In genomic region chr7:139272639-139273396, GRCm38 (mm10) we compare ENCODE assay signal across 8 mouse cellular contexts. TPM values are rescaled to one million over a fixed set of nuclear protein-coding genes. Genes with fewer than 3 reads are reported as not detected.
A peak's percentile ranks its signal among the peaks of the same experiment; 100 is the strongest.
DNase-seq lines count a peak whose midpoint lies in the region; ATAC-seq and TF ChIP-seq lines count a peak whose summit lies in the region.

No protein-coding gene starts in this region.

- no peak overlapping the region for H3K9ac ChIP-seq in lung, embryonic 16.5 days (ENCODE audit: low read length)

- no peak overlapping the region for H3K4me3 ChIP-seq in lung, embryonic 16.5 days (ENCODE audit: low read length)
- no peak overlapping the region for H3K4me3 ChIP-seq in thymus, adult 2 months (ENCODE audit: control insufficient read depth, insufficient read depth, low read length)

- peak; percentile 26 to 70 for DNase-seq in adrenal gland, adult (ENCODE audit: inconsistent age in 2 of 2, low spot score in 1 of 2)
- DNase-seq in adrenal gland, adult 18-20 months (ENCODE audit: low spot score in 2 of 2): no peak
- peak; percentile 59 for DNase-seq in left cerebral cortex, adult 11 months (ENCODE audit: low spot score)
- DNase-seq in left cerebral cortex, postnatal 4 days: no peak
- peak; percentile 46 to 53 for DNase-seq in heart, postnatal 10 days
- DNase-seq in thymus, adult 2 months: no peak

- ATAC-seq in lung, embryonic 16.5 days (ENCODE audit: low read depth): peak; percentile 63
- no peak for ATAC-seq in erythroid progenitor cell, adult 5-6 weeks (replicated peaks; ENCODE audit: low FRiP score, poor library complexity, severe bottlenecking)

- H3K27me3 ChIP-seq in lung, embryonic 16.5 days (ENCODE audit: control insufficient read depth, insufficient read depth, low read depth, low read length): no peaks in the 10 kb centered on the region
- no peaks in the 10 kb centered on the region for H3K27me3 ChIP-seq in thymus, adult 2 months (ENCODE audit: control insufficient read depth, insufficient read depth, low read length)

- TF ChIP-seq CTCF in thymus, adult 2 months (IDR thresholded peaks at IDR 0.05; ENCODE audit: borderline replicate concordance, control insufficient read depth, extremely low read depth, insufficient read depth, low read length, poor library complexity): no peak

- peaks cover 3% of the 10 kb centered on the region; the same call in 1 of the 2 replicates for H3K36me3 ChIP-seq in lung, embryonic 16.5 days (ENCODE audit: control insufficient read depth, insufficient read depth, low read length)
- no peaks in the 10 kb centered on the region for H3K36me3 ChIP-seq in thymus, adult 2 months (ENCODE audit: control insufficient read depth, insufficient read depth, low read length)

- no peaks in the 10 kb centered on the region for H3K9me3 ChIP-seq in lung, embryonic 16.5 days (ENCODE audit: control insufficient read depth, low read length)

- intact Hi-C loops in left cerebral cortex, postnatal 4 days (cut with DNase I): no loop called here
- intact Hi-C loops in heart, postnatal 10 days (cut with DNase I): no loop called here

- H3K4me2 ChIP-seq in lung, embryonic 16.5 days (ENCODE audit: low read depth, low read length): no peak overlapping the region

- H3K27ac ChIP-seq in lung, embryonic 16.5 days (ENCODE audit: low read length): peak overlapping the region; percentile 81
- H3K27ac ChIP-seq in thymus, adult 2 months (ENCODE audit: control insufficient read depth, insufficient read depth, low read length): no peak overlapping the region

- no peak for TF ChIP-seq POLR2A in thymus, adult 2 months (IDR thresholded peaks at IDR 0.05; ENCODE audit: control insufficient read depth, extremely low read depth, insufficient read depth, low read length, poor library complexity)

- H3K4me1 ChIP-seq in lung, embryonic 16.5 days (replicated peaks; ENCODE audit: control insufficient read depth, insufficient read depth, low read length): peaks cover 24% of the 10 kb centered on the region
- H3K4me1 ChIP-seq in thymus, adult 2 months (replicated peaks; ENCODE audit: control insufficient read depth, insufficient read depth, low read length): peaks cover 16% of the 10 kb centered on the region

- 13% methylated on average over 1 of the region's 1 CpGs for WGBS in lung, embryonic 16.5 days
- WGBS in thymus, adult 2 months: 0% methylated on average over 1 of the region's 1 CpGs

RNA-seq across cellular contexts. Expression of gene Pwwp2b, which starts 24.5 kb away (rescaled TPM):
- total RNA-seq in adrenal gland, adult 18-20 months (2021): 10 to 100 TPM; 11.7 to 12.3 TPM
- total RNA-seq in left cerebral cortex, postnatal 4 days (2021): 1 to 10 TPM; 6.2 to 6.7 TPM
- total RNA-seq in heart, postnatal 10 days (2021): 1 to 10 TPM; 8.1 to 9.8 TPM
- 14.8 and 16.8 TPM in 2 replicates for polyA plus RNA-seq in lung, embryonic 16.5 days (2015; fragmentation: Nextera tagmentation; extraction: Ambion mirVana)
- 2.5 TPM in 1 of 2 replicates, not detected in the other for total RNA-seq in erythroid progenitor cell, adult 5-6 weeks (2015; ENCODE audit: low replicate concordance)
- total RNA-seq in erythroid progenitor cell, adult 5-6 weeks (2017; ENCODE audit: low replicate concordance): 0.26 TPM in 1 of 2 replicates, not detected in the other
- 6.3 and 7.4 TPM in 2 replicates for polyA plus RNA-seq in thymus, adult 2 months (2012; rRNA removed)

RNA-seq across cellular contexts. Expression of gene Stk32c, which starts 59.7 kb away (rescaled TPM):
- total RNA-seq in adrenal gland, adult 18-20 months (2021): 1 to 10 TPM; 3.2 to 4.3 TPM
- 10 to 100 TPM; 53.9 to 59.5 TPM for total RNA-seq in left cerebral cortex, postnatal 4 days (2021)
- 1 to 10 TPM; 2.8 to 4.6 TPM for total RNA-seq in heart, postnatal 10 days (2021)
- polyA plus RNA-seq in lung, embryonic 16.5 days (2015; fragmentation: Nextera tagmentation; extraction: Ambion mirVana): 0.18 TPM in 1 of 2 replicates, not detected in the other
- total RNA-seq in erythroid progenitor cell, adult 5-6 weeks (2015; ENCODE audit: low replicate concordance): not detected in 2 replicates
- not detected in 2 replicates for total RNA-seq in erythroid progenitor cell, adult 5-6 weeks (2017; ENCODE audit: low replicate concordance)
- polyA plus RNA-seq in thymus, adult 2 months (2012; rRNA removed): 1.3 and 1.7 TPM in 2 replicates

Comparison
In these comparisons a context has a peak if more than half of its experiments do, and no peak if none do; other contexts are left out.
1. DNase-seq: peak in adrenal gland, adult (2 of 2), left cerebral cortex, adult 11 months (single experiment) and heart, postnatal 10 days (2 of 2); none in adrenal gland, adult 18-20 months (0 of 2), left cerebral cortex, postnatal 4 days (single experiment) and thymus, adult 2 months (single experiment).
2. RNA of gene Stk32c, which starts 59.7 kb away (total RNA-seq): 53.9 to 59.5 TPM in left cerebral cortex, postnatal 4 days; 2.8 to 4.6 TPM in heart, postnatal 10 days, 3.2 to 4.3 TPM in adrenal gland, adult 18-20 months and not detected in erythroid progenitor cell, adult 5-6 weeks; every median in the first group is over 4 times any median in the second.